Mouse (Mus musculus) ovary, adult 18-20 months (tissue): ENCODE results near the gene Abhd18.
"Not testable (repeated sequence)": the region's sequence is repeated elsewhere in the genome, so short reads cannot be mapped to it uniquely, and the experiment has no call there.

Source experiments
- DNase-seq: peaks from one replicate; pipeline ENCODE4 v3.0.0; 2022; ENCODE audit warnings: low spot score, mixed read lengths

Abhd18 gene

GRCm38 (mm10) chr3:40846957-40847017 lies at the start of gene Abhd18:
Gene Abhd18, plus strand, starts transcription at chr3:40846970.
- not testable (repeated sequence) for DNase-seq

GRCm38 (mm10) chr3:40798054-40798453 lies 48.7 kb upstream of the Abhd18 start:
- DNase-seq: no peak

DNA sequence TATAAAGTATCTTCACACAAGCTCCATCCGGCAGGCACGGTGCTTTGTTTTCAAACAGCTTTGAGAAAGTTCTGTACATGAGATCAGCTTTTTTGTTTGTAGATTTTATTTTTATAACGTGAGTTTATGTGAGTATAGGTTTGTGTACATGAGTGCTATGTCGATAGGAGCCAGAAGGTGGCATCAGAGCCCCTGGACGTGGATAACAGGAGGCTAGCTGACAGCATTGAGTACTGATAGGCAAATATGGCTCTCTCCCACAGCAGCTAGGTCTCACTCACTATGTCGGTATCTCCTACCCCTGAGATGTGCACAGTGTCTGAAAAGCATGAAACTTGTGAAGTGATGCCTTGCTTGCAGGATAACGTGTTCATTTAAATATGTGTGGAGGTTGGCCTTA lies 48.3 kb upstream of the Abhd18 start:
- DNase-seq: no peak

DNA sequence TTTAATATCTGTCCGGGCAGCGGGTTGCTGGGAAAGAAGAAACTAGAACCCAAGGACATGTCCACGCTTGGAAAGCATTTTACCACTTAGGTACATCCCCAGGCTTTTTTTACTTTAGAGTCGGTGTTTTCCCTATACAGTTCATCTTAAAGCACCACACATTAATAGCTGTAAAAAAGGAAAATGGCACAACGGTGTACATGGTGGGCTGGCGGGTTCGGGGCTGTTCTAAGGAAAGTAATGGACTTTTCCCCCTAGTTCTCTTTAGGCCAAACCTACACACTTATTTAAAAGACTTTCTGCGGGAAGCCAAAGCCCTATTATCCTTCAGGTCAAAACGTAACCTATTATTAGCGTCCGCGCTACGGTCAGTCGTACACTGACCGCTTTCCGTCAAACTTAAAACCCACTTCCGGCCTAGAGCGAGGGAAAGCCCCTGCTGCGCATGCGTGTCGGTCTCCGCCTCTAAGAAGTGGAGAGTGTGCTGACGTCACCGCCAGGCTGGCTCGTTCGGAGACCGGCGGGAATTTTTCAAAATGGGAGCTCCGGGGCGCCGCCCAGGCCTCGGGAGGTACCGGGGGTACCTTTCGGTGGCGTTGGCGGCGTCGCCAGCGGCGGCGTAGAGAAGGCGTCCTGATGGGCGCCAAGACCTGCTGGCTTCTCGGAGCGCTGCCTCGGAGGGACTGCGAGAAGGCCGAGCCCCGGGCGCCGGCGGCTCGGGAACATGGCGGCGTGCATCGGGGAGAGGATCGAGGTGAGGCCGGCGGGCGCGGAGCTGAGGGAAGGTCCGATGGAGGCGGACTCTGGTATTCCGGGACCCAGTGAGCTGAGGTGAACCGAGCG lies 47.0 kb upstream of the Abhd18 start, which contains the start of gene Plk4:
Gene Plk4 (plus strand): TSS at position 490 of the 843 bp plus-strand sequence.
- DNase-seq: peak; percentile 93

DNA sequence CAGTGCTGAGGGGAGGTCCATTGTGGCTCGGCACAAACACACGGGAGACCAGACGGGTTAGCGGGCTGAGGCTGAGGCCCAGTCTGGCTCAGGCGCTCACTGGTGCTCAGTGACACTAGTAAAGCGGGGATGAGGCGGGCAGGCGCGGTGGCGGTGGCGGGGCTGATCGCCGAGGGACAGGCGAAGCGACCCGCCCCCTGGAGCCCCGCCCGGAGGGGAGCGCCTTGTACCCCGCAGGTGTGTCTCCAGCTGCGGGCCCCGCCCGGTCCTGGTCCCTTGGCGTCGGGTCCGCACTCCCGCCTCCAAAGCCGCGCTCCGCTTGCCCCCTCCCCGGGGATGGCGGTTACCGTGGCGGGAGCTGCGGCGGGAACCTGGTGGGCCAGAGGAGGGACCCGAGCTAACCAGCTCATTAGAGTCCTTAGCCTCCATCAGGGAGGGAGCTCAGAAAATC lies 46.4 kb upstream of the Abhd18 start:
- DNase-seq: peak; percentile 19

DNA sequence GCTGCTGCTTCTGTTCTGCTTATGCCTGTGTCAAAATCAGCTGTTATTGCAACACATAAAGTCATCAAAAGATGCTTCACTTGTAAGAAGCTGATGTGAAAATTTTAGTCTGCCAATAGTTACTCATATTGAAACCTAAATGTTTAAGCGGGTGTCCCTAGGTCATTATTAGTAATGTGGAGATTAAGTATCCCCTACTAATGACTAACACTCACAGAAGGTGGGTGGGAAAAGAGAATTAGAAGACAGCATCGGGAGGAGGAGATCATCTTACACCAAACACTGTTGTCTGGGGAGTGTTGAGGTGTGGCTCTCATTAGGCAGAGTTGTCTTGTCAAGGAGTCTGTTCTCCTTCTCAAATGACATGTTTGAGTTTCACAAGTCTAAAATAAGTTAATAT lies 39.9 kb upstream of the Abhd18 start:
- no peak for DNase-seq

GRCm38 (mm10) chr3:40808686-40809085 lies 38.1 kb upstream of the Abhd18 start:
- DNase-seq: no peak

DNA sequence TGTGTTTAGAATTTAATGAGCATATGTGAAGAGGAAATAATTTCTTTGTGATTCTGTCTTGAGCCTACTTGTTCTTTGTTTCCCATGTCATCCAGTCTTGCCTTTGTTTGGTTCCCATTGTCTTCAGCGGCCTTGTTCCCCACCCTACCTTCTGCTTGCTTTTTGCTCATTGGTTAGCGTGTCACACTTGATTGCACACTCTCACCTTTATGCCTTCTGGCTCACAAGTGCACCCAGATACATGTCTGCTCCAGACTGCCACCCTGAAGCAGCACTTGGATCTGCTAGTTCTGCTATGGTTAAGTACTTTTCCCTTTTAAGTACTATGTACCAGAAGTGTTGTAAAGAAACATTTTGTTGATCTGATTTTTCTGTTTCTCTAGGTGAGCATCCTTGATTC lies 36.9 kb upstream of the Abhd18 start:
- no peak for DNase-seq

DNA sequence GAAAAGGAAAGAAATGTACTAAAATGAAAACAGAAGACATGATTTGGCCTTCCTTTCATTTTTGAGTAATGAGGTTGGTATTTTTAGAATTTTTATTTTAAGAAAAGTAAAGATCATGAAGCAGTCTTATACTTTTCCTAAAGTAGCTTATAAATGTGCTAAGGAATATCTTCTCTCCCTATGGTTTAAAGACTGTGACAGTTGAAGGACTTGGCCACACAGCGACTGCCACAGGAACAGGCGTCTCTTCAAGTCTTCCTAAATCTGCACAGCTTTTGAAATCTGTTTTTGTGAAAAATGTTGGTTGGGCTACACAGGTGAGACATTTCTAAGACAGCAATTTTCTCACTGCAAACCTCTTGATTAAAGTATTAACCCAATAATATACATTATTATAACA lies 33.5 kb upstream of the Abhd18 start:
- no peak for DNase-seq

GRCm38 (mm10) chr3:40845521-40845920 lies 1.2 kb upstream of the Abhd18 start:
- DNase-seq: not testable (repeated sequence)

DNA sequence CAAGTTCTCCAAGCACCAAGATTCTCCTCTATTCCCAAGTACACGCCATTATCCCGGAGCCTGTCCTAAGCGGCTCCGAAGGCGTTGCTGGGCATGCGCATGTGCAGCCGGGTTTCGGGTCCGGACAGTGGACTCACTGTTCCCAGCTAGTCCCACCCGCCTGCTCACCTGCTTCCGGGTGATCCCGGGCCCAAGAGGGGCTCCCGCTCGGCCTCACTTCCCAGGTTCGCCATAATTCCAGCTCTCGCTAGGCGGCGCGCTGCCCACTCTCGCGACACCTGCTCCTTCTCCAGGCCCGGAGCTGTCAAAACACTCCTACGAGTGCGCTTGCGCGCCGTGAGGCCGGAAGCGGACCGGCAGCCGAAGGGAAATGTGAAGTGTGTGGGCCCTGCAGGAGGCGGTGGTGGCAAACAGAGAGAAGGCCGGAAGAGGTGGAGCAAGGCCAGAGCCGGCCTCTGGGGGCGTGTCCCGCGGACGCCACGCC lies 255 bp upstream of the Abhd18 start, which contains the start of gene Mfsd8:
Gene Mfsd8 (minus strand): TSS at position 414 of the 484 bp plus-strand sequence.
- peak; percentile 96 for DNase-seq

GRCm38 (mm10) chr3:40847018-40847417 lies 248 bp downstream of the Abhd18 start:
- peak; percentile 25 for DNase-seq

- DNase-seq: not testable (repeated sequence)
These were observed 1.2 kb downstream of the Abhd18 start for GRCm38 (mm10) chr3:40847936-40848335.

DNA sequence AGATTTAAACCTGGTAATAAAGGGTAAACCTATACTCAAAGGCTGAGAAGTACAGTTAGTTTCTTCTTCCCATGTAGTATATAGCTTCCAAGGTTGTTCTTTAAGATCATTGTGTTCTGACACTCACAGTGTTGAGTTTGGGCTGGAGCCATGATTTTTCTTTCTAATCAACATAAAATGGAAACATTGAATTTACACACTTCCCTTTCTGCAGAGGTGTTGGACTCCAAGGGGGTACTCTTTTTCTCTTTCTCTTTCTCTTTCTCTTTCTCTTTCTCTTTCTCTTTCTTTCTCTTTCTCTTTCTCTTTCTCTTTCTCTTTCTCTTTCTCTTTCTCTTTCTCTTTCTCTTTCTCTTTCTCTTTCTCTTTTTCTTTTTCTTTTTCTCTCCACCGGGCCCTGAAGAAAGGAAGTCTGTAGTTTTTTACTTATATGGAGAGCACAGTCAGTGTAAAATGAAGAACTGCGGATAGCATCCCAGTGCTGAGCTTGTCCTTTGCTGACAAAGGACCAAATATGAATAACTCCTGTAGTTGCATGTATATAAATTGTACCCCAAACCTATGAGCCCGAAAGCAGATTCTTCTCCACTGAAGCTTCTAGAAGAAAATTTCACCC lies 6.5 kb downstream of the Abhd18 start:
- not testable (repeated sequence) for DNase-seq

GRCm38 (mm10) chr3:40893816-40894258 lies 47.1 kb downstream of the Abhd18 start:
- peak; percentile 99 for DNase-seq

- not testable (repeated sequence) for DNase-seq
These were observed 47.6 kb downstream of the Abhd18 start for GRCm38 (mm10) chr3:40894336-40894735.

DNA sequence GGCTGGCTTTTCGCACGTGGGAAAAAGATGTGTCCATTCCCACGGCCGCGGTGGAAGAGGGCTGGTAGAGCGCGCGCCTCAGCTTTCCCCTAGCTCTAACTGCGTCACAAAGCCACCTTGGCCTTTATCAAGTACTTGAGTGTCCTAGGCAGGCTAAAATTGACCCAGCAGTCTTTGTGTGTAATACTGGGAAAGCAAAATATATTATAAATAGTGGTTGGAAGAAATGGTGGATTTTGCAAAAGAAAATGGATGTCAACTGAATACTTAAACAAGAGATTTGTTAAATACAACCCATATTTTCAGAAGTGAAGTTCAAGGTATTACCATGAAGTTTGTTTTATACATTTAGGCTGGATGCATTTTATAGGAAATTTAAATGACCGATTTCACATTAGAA lies 55.7 kb downstream of the Abhd18 start, which contains the start of gene 1700034I23Rik:
Gene 1700034I23Rik (minus strand): TSS at position 101 of the 400 bp plus-strand sequence.
- DNase-seq: not testable (repeated sequence)

GRCm38 (mm10) chr3:40938189-40938588 lies 91.4 kb downstream of the Abhd18 start:
- no peak for DNase-seq

DNA sequence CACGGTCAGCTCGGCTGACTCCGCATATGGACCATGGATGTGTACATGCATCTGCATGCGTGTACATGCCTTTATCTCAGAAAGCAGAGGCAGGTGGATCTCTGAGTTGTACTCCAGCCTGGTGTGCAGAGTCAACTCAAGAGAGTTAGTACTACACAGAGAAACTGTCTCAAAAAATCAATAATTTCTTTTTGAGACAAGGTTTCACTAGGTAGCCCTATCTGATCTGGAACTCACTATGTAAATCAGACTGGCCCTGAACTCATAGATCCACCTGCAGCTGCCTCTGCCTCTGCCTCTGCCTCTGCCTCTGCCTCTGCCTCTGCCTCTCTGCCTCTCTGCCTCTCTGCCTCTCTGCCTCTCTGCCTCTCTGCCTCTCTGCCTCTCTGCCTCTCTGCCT lies 91.8 kb downstream of the Abhd18 start:
- no peak for DNase-seq

DNA sequence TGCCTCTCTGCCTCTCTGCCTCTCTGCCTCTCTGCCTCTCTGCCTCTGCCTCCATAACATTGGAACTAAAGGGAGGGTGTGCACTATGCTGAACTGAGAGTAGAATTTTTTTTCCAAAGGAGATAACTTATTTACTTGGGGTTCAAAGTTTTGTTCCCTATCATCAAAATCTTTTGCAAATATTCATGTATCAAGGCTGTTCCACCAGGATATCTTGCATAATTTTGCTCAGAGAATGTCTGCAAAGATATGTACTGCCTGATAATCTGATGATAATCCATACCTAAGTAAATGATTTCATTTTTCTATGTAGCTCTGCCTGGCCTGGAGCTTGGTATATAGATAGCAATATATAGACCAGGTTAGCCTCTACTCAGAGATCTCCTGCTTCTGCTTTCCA lies 92.2 kb downstream of the Abhd18 start:
- no peak for DNase-seq

DNA sequence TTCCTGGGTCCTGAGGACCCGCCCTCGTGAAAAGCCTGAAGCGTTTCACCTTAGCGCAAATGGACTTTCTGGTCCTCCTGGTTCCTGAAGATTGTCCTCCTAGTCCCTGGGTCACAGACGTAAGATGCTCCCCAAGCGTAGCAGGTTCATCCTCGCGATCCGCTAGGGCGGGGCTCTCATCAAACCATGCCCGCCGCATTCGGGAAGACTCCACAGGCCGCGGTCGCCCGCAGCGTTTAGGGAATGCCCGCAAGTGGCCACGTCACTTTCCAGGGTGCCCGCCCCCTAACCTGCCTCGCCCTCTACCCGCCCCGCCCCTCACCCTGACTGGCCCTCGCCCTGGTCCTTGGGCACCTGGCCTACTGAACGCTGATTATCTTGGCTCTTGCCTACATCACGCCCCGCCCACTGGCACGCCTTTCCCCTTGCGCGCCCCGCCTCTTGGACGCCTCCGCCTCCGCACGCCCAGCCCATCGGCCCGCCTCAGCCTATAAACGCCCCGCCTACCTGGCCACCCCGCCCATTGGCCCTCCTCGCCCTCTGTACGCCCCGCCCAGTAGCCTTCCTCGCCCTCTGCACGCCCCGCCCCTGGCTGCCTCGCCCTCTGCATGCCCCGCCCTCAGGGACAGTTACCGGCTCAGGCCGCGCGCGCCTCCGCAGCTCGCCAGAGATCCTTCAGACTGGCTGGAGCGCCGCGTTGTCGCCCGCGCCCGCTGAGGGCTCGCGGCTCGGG lies 102.6 kb downstream of the Abhd18 start, which contains the start of gene Larp1b:
Gene Larp1b (plus strand): TSS at position 659 of the 733 bp plus-strand sequence.
- DNase-seq: peak; percentile 99

GRCm38 (mm10) chr3:40949903-40950600 lies 103.3 kb downstream of the Abhd18 start:
- DNase-seq: peak; percentile 12
